Mouse (Mus musculus): Measurements from ENCODE around the gene Runx1.

DNA sequence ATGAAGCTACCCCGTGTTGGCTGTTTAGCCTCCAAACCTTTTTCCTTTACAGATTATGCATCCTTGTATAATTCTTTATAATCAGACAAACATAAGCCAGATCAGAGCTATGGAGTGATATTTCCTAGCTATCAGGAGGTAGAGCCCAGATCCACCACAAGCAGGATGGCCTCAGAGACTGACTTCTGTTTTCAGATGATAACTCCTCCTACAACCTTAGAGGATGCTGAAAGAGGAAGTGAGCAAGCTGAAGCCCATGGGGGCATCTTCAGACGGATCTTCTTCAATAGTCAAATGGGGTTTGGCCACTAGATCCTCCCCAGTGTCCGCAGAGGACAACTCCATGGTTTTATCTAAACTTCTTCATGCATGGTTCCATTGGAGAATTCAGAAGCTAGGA lies 48.1 kb upstream of the Runx1 start:
- TF ChIP-seq POLR2A (IDR thresholded peaks at IDR 0.05; ENCODE audit: insufficient read depth, low read length) (no peak), CTCF (IDR thresholded peaks at IDR 0.05; ENCODE audit: low read depth, low read length) (no peak), EP300 (IDR thresholded peaks at IDR 0.05; ENCODE audit: insufficient read depth, low read depth, low read length) (no peak)
